Mouse (Mus musculus): Measurements from ENCODE around the gene Coro6.

Gene Coro6

DNA sequence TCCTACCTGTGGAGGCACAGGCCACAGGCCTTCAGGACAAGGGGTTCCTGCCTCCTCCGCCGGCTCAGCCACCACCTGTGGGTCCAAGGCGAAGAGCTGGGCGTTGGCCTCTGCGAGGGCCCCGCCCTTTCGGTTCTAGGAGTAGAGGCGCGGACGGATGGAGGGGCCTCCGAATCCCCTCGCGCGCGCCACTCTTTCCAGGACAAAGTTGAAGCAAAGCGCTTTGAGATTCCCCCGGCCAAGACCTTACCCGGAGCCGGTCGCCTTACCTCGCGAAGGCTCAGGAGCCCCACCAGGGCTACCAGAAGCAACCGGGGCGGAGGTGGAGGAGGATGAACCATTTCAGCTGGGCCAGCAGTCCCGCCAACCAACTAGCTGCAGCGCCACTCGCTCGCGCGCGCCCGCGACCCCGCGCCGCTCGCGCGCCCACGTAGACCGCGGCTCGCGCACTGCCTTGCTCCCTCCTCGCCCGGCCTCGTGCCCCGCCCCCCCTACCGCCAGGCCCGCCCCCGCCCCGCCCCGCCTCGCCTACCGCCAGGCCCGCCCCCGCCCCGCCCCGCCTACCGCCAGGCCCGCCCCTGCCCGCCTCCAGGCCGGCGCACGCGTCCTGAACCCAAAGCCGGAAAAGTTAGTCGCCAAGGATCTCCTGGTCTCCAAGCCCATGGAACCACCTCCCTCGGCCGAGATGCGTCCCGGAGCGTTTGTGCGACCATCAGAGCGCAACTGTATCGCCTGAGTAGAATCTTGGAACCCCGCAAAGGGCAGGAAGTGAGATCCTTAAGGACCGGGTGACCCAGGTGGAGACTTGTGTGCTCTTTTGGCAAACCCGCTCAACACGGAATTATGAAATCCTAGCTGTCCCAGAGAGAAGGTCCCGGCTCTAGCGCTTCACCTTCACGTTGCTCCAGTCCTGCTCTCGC lies 50.9 kb downstream of the Coro6 start:
- DNase-seq (ENCODE audit: low read depth, low spot score), result peak; percentile 94

DNA sequence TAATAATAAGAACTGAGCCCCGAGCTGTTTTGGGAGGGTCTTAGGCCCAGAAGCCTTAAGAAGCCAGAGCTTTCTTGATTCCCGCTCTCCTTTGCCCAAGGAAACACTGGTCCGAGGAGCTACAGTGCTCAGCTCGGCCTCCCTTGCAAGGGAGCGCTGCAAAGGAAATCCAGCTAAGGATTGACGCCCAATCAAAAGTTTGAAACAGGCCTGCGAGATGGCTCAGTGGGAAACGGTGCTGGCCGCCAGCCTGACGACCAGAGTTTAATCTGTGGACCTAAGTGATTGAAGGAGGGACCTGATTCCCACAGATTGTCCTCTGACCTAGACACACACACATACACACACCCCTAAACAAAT lies 51.6 kb downstream of the Coro6 start:
- DNase-seq (ENCODE audit: low read depth, low spot score), result no peak

DNA sequence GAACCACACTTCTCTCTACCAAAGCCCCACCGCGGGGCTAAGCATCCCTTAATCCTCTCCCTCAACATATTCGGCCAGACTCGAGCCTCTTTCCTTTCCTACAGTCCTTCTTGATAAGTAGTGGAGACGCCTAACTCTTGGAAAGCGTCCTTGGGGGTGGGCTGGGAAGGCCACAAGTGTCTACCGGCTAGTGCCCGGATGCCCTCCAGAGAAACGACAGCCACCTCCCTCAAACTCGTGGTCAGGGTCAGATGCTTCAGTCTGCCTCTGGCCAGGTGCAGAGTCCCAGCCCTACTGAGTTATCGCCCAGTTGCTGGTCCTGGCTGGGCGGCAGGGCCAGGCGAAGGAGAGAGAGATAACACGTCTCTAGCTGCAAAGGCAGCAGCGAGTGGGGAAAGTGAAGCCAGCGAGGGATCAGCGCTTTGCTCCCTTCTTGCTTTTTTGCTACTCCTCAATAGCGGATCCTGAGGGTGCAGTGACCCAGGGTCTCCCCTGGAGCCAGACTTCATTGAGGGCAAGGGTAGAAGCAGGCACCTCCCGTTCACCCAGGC lies 52.1 kb downstream of the Coro6 start:
- DNase-seq (ENCODE audit: low read depth, low spot score), result no peak

DNA sequence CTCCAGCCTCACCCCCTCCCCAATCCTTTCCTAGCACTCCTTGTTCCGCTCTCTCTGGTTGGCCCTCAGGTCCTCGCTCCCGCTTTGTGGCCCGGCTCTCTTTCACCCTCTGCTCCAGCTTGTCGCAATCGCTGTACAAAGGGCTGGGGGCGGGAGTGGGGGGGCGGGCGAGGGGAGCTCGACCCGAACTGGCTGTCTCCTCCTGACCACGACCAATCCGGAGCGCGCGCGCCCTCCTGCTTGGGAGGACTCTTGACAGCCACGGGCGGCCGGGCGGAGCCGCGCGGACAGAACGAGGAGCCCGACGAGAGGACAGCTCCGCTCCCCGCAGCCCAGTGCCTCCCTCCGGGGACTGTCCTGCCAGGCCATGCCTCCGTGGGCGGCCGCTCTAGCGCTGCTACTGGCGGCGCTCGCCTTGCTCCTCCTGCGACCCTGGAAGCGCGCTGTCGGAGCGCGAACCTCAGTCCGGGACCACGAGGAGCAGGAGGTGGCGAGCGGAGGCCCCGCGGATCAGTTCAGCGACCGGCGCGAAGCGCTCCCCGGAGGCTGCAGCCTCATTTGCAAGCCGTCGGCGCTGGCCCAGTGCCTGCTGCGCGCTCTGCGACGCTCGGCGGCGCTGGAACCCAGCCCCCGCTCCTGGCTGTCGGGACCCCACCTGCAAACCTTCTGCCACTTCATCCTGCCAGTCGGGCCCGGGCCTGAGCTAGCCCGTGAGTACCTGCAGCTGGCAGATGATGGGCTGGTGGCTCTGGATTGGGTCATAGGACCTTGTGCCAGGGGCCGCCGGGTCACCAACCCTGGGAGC lies 52.8 kb downstream of the Coro6 start, which contains the start of gene Abhd15:
Abhd15 (plus strand) TSS at position 290 of the 805 bp plus-strand sequence.
- peak; percentile 83 for DNase-seq (ENCODE audit: low read depth, low spot score)

DNA sequence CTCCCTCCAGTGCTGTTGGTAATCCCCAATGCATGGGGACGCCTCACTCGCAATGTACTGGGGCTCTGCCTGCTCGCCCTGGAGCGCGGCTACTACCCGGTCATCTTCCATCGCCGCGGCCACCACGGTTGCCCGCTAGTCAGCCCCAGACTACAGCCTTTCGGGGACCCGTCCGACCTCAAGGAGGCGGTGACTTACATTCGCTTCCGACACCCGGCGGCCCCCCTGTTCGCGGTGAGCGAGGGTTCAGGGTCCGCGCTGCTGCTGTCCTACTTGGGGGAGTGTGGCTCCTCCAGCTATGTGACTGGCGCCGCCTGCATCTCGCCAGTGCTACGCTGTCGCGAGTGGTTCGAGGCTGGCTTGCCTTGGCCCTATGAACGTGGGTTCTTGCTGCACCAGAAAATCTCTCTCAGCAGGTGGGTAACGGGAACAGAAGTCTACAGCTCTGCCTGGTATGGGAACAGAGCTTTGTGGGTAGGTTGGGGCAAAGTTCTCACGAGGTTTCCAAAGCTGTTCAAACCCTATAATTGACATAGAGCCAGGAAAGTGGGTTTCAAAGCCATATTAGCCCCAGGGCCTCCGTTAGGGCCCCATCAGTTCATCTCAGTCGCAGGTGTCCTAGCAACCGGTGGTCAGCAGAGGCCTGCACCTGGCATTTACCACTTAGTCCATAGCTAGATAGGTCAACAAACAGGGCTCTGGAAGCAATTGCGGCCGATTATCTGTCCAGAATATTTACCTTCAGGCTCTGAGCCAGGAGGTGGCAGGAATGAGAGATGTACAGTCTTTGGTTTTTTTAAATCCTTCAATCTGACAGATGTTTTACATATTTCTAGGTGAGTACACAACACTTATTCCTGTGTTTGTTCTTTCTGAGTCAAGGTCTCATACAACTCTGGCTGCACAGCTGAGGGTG lies 53.7 kb downstream of the Coro6 start, which contains the start of gene Trp53i13:
Trp53i13 (minus strand) TSS at position 344 of the 916 bp plus-strand sequence.
- DNase-seq (ENCODE audit: low read depth, low spot score), result peak; percentile 47

DNA sequence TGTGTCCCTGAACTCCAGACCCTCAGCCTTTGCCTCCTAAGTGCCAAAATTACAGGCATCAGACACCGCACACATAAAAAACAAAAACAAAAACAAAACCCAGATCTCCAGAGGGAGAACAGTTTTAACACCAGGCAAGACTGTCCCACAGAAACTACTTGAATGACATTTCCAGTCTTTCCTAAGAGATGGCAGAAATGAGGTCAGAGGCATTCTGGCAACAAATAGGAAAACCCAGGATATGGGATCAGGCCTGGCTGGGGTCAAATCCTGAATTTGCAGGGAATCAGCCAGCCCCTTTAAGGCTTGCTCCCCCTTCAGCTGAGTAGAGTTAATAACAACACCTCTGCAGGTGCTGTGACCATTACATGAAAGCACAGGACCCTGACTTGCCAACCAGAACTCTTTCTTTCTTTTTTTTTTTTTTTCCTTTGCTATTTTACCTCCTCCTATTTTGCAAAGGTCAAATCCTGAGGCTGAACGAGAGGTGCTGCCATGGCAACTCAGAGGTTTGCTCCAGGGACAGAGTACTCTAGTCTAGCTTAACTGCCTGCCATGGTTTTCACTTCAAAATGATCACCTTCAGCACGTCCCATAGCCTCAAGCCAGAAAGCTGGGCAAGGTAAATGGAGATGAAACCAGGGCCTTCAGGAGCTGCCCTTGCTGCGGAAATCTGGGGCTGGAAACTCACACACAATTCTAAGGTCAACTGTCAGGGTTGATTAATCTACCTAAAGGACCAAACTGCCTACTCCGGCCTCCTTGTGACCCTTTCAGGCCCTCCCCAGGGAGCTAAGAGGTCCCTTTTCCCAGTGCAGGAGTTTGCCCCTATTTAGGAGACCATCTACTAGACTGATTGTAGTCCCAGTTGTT lies 54.6 kb downstream of the Coro6 start:
- DNase-seq (ENCODE audit: low read depth, low spot score), result no peak

DNA sequence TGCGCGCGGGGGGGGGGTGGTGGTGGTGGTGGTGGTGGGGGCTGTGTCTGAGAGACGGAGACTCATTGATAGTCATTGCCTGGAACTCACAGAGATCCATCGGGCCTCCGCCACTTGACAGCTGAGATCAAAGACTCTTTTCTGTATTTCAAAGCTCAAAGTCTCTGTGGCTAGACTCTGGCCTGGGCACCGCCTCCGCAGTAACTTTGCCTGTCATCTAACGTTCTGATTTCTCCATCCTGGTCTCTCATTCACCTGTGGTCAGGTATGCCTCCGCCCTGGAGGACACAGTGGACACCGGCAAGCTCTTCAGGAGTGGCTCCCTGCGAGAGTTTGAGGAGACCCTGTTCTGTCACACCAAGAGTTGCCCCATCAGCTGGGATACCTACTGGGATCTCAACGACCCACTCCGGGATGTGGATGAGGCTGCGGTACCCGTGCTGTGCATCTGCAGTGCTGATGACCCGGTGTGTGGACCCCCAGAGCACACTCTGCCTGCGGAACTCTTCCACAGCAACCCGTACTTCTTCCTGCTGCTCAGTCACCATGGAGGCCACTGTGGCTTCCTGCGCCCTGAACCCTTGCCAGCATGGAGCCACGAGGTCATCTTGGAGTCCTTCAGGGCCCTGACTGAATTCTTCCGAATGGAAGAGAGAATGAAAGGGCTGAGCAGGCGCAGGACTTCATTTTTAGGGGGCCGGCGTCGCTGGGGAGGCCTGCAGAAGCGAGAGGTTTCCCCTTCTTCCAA lies 56.0 kb downstream of the Coro6 start:
- DNase-seq (ENCODE audit: low read depth, low spot score), result no peak

DNA sequence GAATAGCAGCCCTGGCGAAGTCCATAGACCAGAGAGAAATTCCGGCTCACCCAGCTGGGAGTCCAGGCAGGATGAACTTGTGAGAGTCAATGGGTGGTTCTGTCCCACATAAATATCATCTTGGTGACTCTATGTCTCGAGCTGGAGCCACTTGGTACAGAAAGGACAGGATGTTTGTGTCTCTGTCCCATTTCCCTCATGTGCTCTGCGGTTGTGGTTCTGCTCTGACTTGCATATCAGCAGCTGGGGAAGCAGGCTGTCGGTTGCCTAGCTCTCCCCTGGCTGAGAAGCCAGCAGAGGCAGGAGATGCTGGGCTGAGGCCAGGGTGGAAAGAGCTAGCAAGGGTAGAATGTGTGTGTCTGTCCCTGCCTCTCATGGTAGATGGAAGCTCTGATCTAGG lies 56.8 kb downstream of the Coro6 start, which contains the start of gene Gm10392:
Gm10392 (minus strand) TSS at position 156 of the 400 bp plus-strand sequence.
- DNase-seq (ENCODE audit: low read depth, low spot score), result no peak
